Mouse (Mus musculus) G1E (cell line): Measurements from ENCODE around the gene Dtx3. TPM values are rescaled to one million over a fixed set of nuclear protein-coding genes. Genes with fewer than 3 reads are reported as not detected.
A peak's percentile ranks its signal among the peaks of the same experiment; 100 is the strongest.

Experiments
- ATAC-seq: 2 replicates; pipeline ENCODE4 v1.8.0; 2016; ENCODE audit warnings: mild to moderate bottlenecking; ENCODE audit not compliant: insufficient number of reproducible peaks, poor library complexity, low FRiP score, severe bottlenecking; ENCODE audit errors: extremely low read depth
- DNase-seq: peaks from one replicate; pipeline ENCODE4 v3.0.0; 2012; ENCODE audit warnings: low spot score
- H3K27me3 ChIP-seq: 2 replicates; pipeline ENCODE4 v1.6.1; 2012; ENCODE audit warnings: mild to moderate bottlenecking, low read length, inconsistent platforms; ENCODE audit not compliant: insufficient read depth
- H3K36me3 ChIP-seq: replicated peaks from 2 replicates; pipeline ENCODE3; 2012; ENCODE audit warnings: mild to moderate bottlenecking, inconsistent platforms
- H3K4me1 ChIP-seq: 2 replicates; pipeline ENCODE4 v1.6.1; 2012; ENCODE audit warnings: low read depth, low read length, inconsistent platforms, mixed read lengths; ENCODE audit not compliant: insufficient read depth
- H3K4me3 ChIP-seq: 2 replicates; pipeline ENCODE4 v1.5.1; 2012; ENCODE audit warnings: low read depth, mild to moderate bottlenecking, inconsistent platforms, low read length, moderate library complexity, mixed read lengths
- H3K9me3 ChIP-seq: replicated peaks from 2 replicates; pipeline ENCODE4 v1.6.1; 2012; ENCODE audit warnings: inconsistent platforms
- CTCF ChIP-seq: IDR thresholded peaks from 2 replicates; pipeline ENCODE4 v1.5.1; 2012; ENCODE audit warnings: low read depth, low read length, inconsistent platforms, mixed read lengths
- GATA1 ChIP-seq: IDR thresholded peaks from 2 replicates; pipeline ENCODE4 v1.6.1; 2012; ENCODE audit warnings: borderline replicate concordance, low read length, inconsistent platforms, mixed read lengths
- GATA2 ChIP-seq: IDR thresholded peaks from 2 replicates; pipeline ENCODE4 v1.6.1; 2012; ENCODE audit warnings: low read depth, low read length, inconsistent platforms, borderline replicate concordance
- POLR2AphosphoS5 ChIP-seq: IDR thresholded peaks from 2 replicates; pipeline ENCODE4 v1.6.1; 2012; ENCODE audit warnings: low read depth, low read length, inconsistent platforms; ENCODE audit not compliant: insufficient replicate concordance
- TAL1 ChIP-seq: conservative IDR thresholded peaks from 2 replicates; pipeline ENCODE4 v1.6.1; 2012; ENCODE audit warnings: low read depth, low read length, inconsistent platforms, mixed read lengths
- polyA plus RNA-seq: library from polyadenylated mRNA; stranded (reverse); fragments of >175 nt; gene quantifications from 2 replicates; pipeline ENCODE4 v1.2.3, GENCODE M21; 2012
- total RNA-seq, 2 experiments: library from RNA; stranded (forward) in 1 of 2; stranded (reverse) in 1 of 2; fragments of 200-1000 nt in 1 of 2; fragments of >200 nt in 1 of 2; fragmentation: Nextera tagmentation in 1 of 2; gene quantifications; 2 replicates each; pipeline ENCODE4 v1.2.3; 2014 to 2017

Gene Dtx3
- total and polyA plus RNA-seq, 3 experiments, result 95.8 to 360 (median 213) TPM

- ATAC-seq, result peak; percentile 57; the same call in 1 of the 2 replicates
- TF ChIP-seq TAL1 (no peak), POLR2AphosphoS5 (no peak), GATA2 (no peak), GATA1 (no peak), CTCF (peak; percentile 70)
- H3K9me3 ChIP-seq, result no peaks in the 10 kb centered on the region
- H3K36me3 ChIP-seq, result no peaks in the 10 kb centered on the region
- DNase-seq, result peak; percentile 67
- H3K27me3 ChIP-seq, result peaks cover 14% of the 10 kb centered on the region
- H3K4me3 ChIP-seq, result no peak overlapping the region
- peaks cover 65% of the 10 kb centered on the region for H3K4me1 ChIP-seq
Observed at GRCm38 (mm10) chr10:127228897-127229296, 33.4 kb upstream of the Dtx3 start.

- ATAC-seq (no peak), DNase-seq (no peak)
- Histone ChIP-seq H3K4me1 (peaks cover 69% of the 10 kb centered on the region), H3K36me3 (no peaks in the 10 kb centered on the region), H3K4me3 (no peak overlapping the region), H3K27me3 (peaks cover 13% of the 10 kb centered on the region), H3K9me3 (no peaks in the 10 kb centered on the region)
- TF ChIP-seq POLR2AphosphoS5 (no peak), GATA1 (no peak), GATA2 (no peak), CTCF (no peak), TAL1 (no peak)
Observed at GRCm38 (mm10) chr10:127227163-127227562, 31.6 kb upstream of the Dtx3 start.

GRCm38 (mm10) chr10:127226318-127226895 is 30.9 kb upstream of the Dtx3 start:
- no peak for ATAC-seq
- no peaks in the 10 kb centered on the region for H3K9me3 ChIP-seq
- H3K4me3 ChIP-seq, result no peak overlapping the region
- peaks cover 8% of the 10 kb centered on the region for H3K27me3 ChIP-seq
- no peaks in the 10 kb centered on the region for H3K36me3 ChIP-seq
- TF ChIP-seq CTCF (no peak), POLR2AphosphoS5 (no peak)
- peaks cover 63% of the 10 kb centered on the region for H3K4me1 ChIP-seq
- DNase-seq, result no peak

GRCm38 (mm10) chr10:127225732-127226131 is 30.2 kb upstream of the Dtx3 start:
- no peaks in the 10 kb centered on the region for H3K36me3 ChIP-seq
- ATAC-seq, result no peak
- no peak for DNase-seq
- TF ChIP-seq GATA1, result no peak
- no peak for TF ChIP-seq POLR2AphosphoS5
- no peak for TF ChIP-seq GATA2
- no peak for TF ChIP-seq TAL1
- TF ChIP-seq CTCF, result no peak
- no peak overlapping the region for H3K4me3 ChIP-seq
- no peaks in the 10 kb centered on the region for H3K9me3 ChIP-seq
- H3K27me3 ChIP-seq, result peaks cover 1% of the 10 kb centered on the region; the same call in 1 of the 2 replicates
- peaks cover 57% of the 10 kb centered on the region for H3K4me1 ChIP-seq

GRCm38 (mm10) chr10:127225213-127225612 is 29.7 kb upstream of the Dtx3 start:
- DNase-seq (no peak), ATAC-seq (no peak)
- Histone ChIP-seq H3K9me3 (0 out of 2 replicates have a peak, but pooled peaks cover 2% of the 10 kb centered on the region), H3K4me3 (no peak overlapping the region), H3K4me1 (peaks cover 51% of the 10 kb centered on the region), H3K27me3 (no peaks in the 10 kb centered on the region), H3K36me3 (no peaks in the 10 kb centered on the region)
- TF ChIP-seq GATA1 (no peak), GATA2 (no peak), CTCF (no peak), POLR2AphosphoS5 (no peak), TAL1 (no peak)

- no peak overlapping the region for H3K4me3 ChIP-seq
- peaks cover 29% of the 10 kb centered on the region for H3K4me1 ChIP-seq
- H3K9me3 ChIP-seq, result 0 out of 2 replicates have a peak, but pooled peaks cover 2% of the 10 kb centered on the region
- ATAC-seq (no peak), DNase-seq (no peak)
- H3K36me3 ChIP-seq, result no peaks in the 10 kb centered on the region
- TF ChIP-seq TAL1, result no peak
- no peak for TF ChIP-seq CTCF
- TF ChIP-seq POLR2AphosphoS5, result no peak
- TF ChIP-seq GATA2, result no peak
- TF ChIP-seq GATA1, result no peak
- H3K27me3 ChIP-seq, result no peaks in the 10 kb centered on the region
Observed at GRCm38 (mm10) chr10:127218339-127218738, 22.8 kb upstream of the Dtx3 start.
